Mouse (Mus musculus) adrenal gland, adult 18-20 months (tissue): ENCODE data around the gene Rhot1. TPM values are rescaled to one million over a fixed set of nuclear protein-coding genes. Genes with fewer than 3 reads are reported as not detected.

Experiments used
- DNase-seq, 2 experiments: peaks; one replicate each; pipeline ENCODE4 v3.0.0; 2021 to 2022; ENCODE audit warnings: low spot score in 2 of 2
- total RNA-seq, 2 experiments: library from RNA; stranded (reverse); gene quantifications; 1 replicate in 1 of 2; 2 replicates in 1 of 2; pipeline ENCODE4 v1.2.3; 2021

Rhot1 gene
- total RNA-seq, 2 experiments from 2014 or later: 54.4 to 71.5 TPM

DNA sequence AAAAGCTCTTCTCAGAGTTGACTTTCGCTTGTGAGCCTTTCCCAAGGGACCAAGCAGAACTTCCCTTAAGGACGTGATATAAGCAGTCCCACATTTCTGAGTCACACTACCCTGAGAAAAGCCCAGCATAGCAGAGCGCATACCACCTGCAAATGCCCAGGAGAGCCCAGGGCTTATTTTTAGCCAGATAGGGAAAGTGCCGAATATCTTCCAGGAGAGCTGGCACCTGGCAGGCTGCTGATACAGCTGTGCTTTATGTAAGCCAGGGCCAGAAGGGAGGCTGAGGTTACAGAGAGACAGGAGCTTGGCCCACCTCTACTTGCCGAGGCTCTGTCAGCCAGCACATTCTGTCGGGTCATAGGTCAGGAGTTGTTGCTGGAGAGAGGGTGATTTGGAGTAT is 75.8 kb downstream of the Rhot1 start:
- no peak for DNase-seq

DNA sequence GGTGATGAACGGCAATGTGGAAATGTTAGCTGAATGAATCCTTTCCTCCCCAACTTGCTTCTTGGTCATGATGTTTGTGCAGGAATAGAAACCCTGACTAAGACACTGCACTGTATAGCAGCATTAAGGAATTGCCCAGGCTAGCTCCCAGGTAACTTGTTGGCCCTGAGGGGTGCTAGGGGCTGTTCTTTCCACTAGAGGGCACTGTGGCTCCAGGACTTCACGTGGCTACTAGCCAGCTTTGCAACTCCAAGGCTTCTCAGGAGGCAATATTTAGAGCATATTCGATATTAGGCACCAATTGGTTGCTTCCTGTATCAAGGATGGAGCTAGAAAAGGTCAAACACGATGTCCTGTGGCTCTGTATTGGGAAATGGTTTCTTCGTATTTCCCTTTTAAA is 78.3 kb downstream of the Rhot1 start:
- peak; percentile 64 to 76 for DNase-seq

- DNase-seq: no peak
Measured at GRCm38 (mm10) chr11:80289701-80290445, 81.1 kb downstream of the Rhot1 start.

- DNase-seq: no peak
Measured at GRCm38 (mm10) chr11:80291004-80291403, 82.2 kb downstream of the Rhot1 start.

DNA sequence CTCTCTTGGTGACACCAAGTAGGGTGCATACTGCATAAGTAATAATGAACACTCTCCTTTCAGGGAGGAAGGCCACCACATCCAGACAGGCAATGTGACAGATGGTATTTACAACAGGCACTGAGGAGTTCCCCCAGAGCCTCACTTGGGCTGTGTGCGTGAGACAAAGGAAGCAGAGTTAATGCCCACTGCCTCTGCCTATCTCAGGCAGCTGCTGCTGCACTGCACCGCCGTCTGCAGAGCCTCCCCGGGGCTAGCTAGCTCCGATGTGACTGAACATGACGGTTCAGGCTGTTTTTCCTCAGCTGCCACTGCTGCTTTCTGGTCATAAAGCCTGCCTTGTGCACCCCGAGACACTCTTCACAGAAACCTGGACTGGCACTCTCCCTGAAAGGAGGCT is 83.6 kb downstream of the Rhot1 start:
- no peak for DNase-seq

- no peak for DNase-seq
Measured at GRCm38 (mm10) chr11:80295066-80295465, 86.2 kb downstream of the Rhot1 start.

- no peak for DNase-seq
Measured at GRCm38 (mm10) chr11:80295785-80296184, 87.0 kb downstream of the Rhot1 start.

- DNase-seq: no peak
Measured at GRCm38 (mm10) chr11:80299513-80300235, 90.9 kb downstream of the Rhot1 start.

GRCm38 (mm10) chr11:80300551-80301315 is 91.9 kb downstream of the Rhot1 start, which contains the start of gene Rhbdl3:
Gene Rhbdl3 (plus strand): TSS chr11:80300912.
- DNase-seq: peak; percentile 64 to 77

GRCm38 (mm10) chr11:80301316-80302045 is 92.7 kb downstream of the Rhot1 start:
- DNase-seq: peak; percentile 32 to 49

DNA sequence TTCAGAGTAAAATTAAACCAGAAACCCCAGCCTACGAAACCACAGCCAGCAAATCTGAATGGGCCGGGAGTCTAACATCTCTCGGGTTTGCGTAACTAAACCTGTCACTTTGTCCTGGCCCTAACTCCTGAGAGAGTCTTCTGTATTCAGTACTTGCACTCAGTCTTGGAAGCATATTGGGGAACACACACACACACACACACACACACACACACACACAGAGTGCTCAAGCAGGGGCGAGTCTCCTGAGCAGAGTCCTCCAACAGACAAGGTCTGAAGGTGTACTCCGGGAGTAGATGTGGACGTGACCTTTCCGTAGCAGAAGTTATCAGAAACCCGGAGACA is 93.2 kb downstream of the Rhot1 start:
- no peak for DNase-seq

DNA sequence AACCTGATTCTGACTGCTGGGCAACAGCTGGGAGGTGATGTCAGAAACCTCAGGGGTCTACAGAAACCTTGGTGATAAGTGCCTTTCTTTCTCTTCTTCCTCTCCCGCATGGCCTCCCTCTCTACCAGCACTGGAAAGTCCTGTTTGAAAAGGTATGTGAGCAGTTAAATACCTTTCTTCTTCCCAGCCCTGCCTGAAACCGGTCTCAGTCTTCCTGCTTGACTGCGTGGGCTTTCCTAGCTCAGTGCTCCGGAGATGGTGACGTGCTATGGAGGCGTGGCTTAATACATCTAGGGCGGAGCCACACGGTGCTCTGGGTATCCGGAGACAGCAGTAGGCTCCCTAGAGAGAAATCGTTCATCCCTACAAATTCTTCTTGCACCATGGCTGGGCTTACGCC is 93.7 kb downstream of the Rhot1 start:
- peak; percentile 57 to 68 for DNase-seq

DNA sequence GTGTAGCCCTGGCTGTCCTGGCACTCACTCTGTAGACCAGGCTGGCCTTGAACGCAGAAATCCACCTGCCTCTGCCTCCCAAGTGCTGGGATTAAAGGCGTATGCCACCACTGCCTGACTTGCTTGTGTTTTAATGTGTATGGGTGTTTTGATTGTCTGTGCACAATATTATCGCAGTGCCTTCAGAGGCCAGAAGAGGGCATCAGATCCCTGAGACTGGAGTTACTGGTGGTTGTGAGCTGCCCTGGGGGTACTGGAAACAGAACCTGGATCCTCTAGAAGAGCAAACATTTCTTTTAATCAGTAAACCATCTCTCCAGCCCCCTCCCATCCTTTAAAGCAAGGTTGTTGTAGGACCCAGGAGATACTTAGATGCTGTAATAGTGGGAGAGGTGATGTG is 94.9 kb downstream of the Rhot1 start:
- DNase-seq: no peak

- no peak for DNase-seq
Measured at GRCm38 (mm10) chr11:80304846-80305245, 96.0 kb downstream of the Rhot1 start.

- DNase-seq: no peak
Measured at GRCm38 (mm10) chr11:80308537-80308936, 99.7 kb downstream of the Rhot1 start.

GRCm38 (mm10) chr11:80311271-80311670 is 102.5 kb downstream of the Rhot1 start:
- no peak for DNase-seq

GRCm38 (mm10) chr11:80312049-80312448 is 103.2 kb downstream of the Rhot1 start:
- DNase-seq: no peak

DNA sequence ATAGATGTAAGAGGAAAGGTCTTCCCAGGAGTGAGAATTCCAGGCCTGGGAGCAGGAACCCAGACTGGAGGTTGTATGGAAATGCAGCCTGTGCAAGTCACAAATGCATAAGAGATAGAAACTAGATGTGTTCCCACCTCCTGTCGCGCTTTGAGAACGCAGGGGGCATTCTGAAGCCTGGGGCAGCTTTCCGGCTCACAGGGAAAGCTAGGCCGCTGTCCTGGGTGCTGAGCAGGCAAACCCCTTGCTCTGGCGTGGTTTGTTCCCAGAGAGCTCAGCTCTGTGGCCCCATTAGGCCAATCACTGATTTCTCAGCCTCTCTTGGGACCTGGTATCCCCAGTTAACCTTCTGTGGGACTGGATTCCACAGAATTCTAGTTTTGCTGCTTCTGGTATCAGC is 103.7 kb downstream of the Rhot1 start:
- no peak for DNase-seq

DNA sequence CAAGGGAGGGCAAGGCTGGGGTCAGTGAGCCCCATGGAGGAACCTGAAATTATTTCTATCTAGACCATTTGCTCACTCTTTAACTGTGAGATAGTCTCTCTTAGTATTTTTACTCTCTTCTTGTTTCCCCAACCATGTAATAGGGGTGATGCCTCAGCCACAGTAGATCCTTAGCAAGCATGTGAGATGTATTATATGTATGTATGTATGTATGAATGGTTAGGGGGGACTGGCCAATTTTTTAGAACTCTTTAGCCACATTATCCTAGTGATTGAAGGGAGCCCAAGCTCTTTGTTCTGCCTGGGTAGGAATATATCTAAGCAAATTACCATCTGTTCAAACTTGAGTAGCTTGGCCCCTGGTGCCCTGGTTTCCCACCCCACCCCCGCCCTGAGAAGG is 104.6 kb downstream of the Rhot1 start:
- DNase-seq: no peak

DNA sequence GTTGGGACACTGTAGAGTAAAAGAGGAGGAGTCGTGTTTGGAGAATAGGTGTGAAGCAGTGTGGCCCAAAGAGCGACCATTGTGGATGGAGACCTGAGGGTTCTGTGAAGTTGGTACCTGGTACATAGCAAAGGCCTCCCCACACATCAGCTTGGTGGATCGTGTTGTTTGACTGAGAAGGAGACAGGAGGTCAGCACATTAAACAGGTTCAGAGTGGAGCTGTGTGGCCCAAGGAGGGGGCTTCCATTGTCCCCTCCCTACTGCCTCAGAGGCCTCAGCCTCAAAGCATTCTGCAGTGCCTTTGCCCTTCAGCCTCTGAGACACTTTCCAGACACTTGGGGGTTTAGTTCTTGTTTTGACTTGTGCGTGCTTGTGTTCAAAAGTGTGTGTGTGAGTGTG is 105.1 kb downstream of the Rhot1 start:
- DNase-seq: no peak
